Mouse (Mus musculus) testis, adult 2 months (tissue): Measurements from ENCODE around the gene Mllt11.

Experiments
- CTCF ChIP-seq: fragments of 200-500 bp; IDR thresholded peaks from 2 replicates; pipeline ENCODE4 v1.5.1; 2012; ENCODE audit warnings: low read depth, mild to moderate bottlenecking, inconsistent platforms, low read length, moderate library complexity; ENCODE audit not compliant: control insufficient read depth, insufficient read depth, insufficient replicate concordance
- POLR2A ChIP-seq: fragments of 200-500 bp; IDR thresholded peaks from 2 replicates; pipeline ENCODE4 v1.6.1; 2012; ENCODE audit warnings: low read depth, mild to moderate bottlenecking, inconsistent platforms, low read length, moderate library complexity; ENCODE audit not compliant: control insufficient read depth

DNA sequence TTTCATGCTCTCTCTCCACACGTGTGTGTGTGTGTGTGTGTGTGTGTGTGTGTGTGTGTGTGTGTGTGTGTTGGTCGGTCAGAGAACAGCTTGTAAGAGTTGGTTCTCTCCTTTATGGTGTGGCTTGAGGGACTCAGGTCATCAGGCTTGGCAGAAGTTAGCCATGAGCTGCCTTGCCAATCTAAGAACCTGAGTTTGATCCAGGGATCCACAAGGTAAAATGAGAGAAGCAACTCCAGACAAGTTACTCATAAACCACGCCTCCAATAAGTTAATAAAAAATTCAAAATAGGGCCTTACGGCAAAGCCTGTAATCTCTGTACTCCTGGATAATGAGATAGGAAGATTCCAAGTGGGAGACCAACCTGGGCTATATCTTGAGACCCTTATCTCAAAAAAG, 23.7 kb downstream of the Mllt11 start:
- no peak for TF ChIP-seq POLR2A
- TF ChIP-seq CTCF: no peak
